In the genomic region with DNA sequence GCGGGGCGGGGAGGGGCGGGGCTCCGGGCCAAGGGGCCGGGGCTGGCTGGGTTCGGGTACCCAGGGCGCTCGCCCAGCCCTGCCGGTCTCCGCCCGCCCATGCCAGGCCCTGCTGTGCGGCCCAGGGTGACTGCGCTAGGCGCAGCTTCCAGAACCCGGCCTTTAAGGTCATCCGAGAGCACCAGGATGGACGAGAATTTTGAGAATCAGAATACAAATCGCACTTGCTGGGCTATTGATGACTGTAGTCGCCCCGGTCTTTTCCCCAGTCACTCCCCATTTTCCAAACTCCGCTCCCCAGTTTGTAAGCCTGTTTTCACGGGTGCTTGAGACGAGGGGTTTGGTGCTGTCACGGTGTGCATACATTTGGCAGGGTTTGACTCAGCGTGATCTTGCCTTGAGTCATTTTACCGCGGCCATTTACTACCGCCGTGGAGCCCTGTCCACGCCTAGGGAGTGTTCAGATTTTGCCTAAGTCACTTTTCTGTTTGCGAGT, we compare ENCODE assay signal across 9 mouse cellular contexts. TPM values are rescaled to one million over a fixed set of nuclear protein-coding genes. Genes with fewer than 3 reads are reported as not detected.
A peak's percentile ranks its signal among the peaks of the same experiment; 100 is the strongest.
DNase-seq lines count a peak whose midpoint lies in the region; ATAC-seq and TF ChIP-seq lines count a peak whose summit lies in the region.
"Had no signal": no experiment of that assay in that cellular context is flagged by ENCODE, and none has a peak within 500 bp of the region (broad histone marks: within the 10 kb centered on the region; RNA-seq: fewer than 3 reads in every experiment).

No protein-coding gene starts in this region.

- H3K27me3 ChIP-seq in neural tube, embryonic 11.5 days (ENCODE audit: control insufficient read depth, insufficient read depth, low read length) = no peaks in the 10 kb centered on the region
- no peaks in the 10 kb centered on the region for H3K27me3 ChIP-seq in forebrain, embryonic 13.5 days
- no peaks in the 10 kb centered on the region for H3K27me3 ChIP-seq in liver, embryonic 12.5 days (replicated peaks)
- H3K27me3 ChIP-seq in stomach, postnatal 0 days (ENCODE audit: control insufficient read depth, insufficient read depth, low read length) = no peaks in the 10 kb centered on the region

- H3K27ac ChIP-seq in neural tube, embryonic 11.5 days (ENCODE audit: low read depth, low read length) = peak overlapping the region; percentile 83
- peak overlapping the region; percentile 59; the same call in 1 of the 2 replicates for H3K27ac ChIP-seq in forebrain, embryonic 13.5 days
- peak overlapping the region; percentile 82 for H3K27ac ChIP-seq in liver, embryonic 12.5 days
- peak overlapping the region; percentile 93 for H3K27ac ChIP-seq in stomach, postnatal 0 days (replicated peaks)

- no peak for TF ChIP-seq EP300 in stomach, postnatal 0 days (optimal IDR thresholded peaks at IDR 0.05)

- WGBS in neural tube, embryonic 11.5 days = under 1% methylated on average over 27 of the region's 31 CpGs
- WGBS in forebrain, embryonic 13.5 days = under 1% methylated on average over 27 of the region's 31 CpGs
- under 1% methylated on average over 31 of the region's 31 CpGs for WGBS in liver, embryonic 12.5 days (ENCODE audit: insufficient replicate concordance)
- under 1% methylated on average over 28 of the region's 31 CpGs for WGBS in stomach, postnatal 0 days

- no peaks in the 10 kb centered on the region for H3K9me3 ChIP-seq in neural tube, embryonic 11.5 days (ENCODE audit: control insufficient read depth, low read length)
- no peaks in the 10 kb centered on the region for H3K9me3 ChIP-seq in forebrain, embryonic 13.5 days (replicated peaks)
- no peaks in the 10 kb centered on the region for H3K9me3 ChIP-seq in liver, embryonic 12.5 days (replicated peaks)
- H3K9me3 ChIP-seq in stomach, postnatal 0 days (ENCODE audit: control insufficient read depth, low read length) = no peaks in the 10 kb centered on the region

- ATAC-seq in neural tube, embryonic 11.5 days (ENCODE audit: insufficient read depth, low FRiP score, low TSS enrichment) = peak; percentile 92
- peak; percentile 92 for ATAC-seq in forebrain, embryonic 13.5 days
- ATAC-seq in liver, embryonic 12.5 days = peak; percentile 92
- ATAC-seq in stomach, postnatal 0 days (ENCODE audit: low FRiP score, low TSS enrichment) = peak; percentile 81

- no peak for TF ChIP-seq CTCF in stomach, postnatal 0 days (IDR thresholded peaks at IDR 0.05; ENCODE audit: low read depth)

- peak overlapping the region; percentile 54 for H3K4me2 ChIP-seq in neural tube, embryonic 11.5 days (ENCODE audit: low read depth)
- peak overlapping the region; percentile 74 for H3K4me2 ChIP-seq in forebrain, embryonic 13.5 days
- H3K4me2 ChIP-seq in liver, embryonic 12.5 days = peak overlapping the region; percentile 88
- peak overlapping the region; percentile 66 for H3K4me2 ChIP-seq in stomach, postnatal 0 days (replicated peaks; ENCODE audit: low read depth)

- H3K4me3 ChIP-seq in neural tube, embryonic 11.5 days (ENCODE audit: low read depth, low read length) = peak overlapping the region; percentile 74
- peak overlapping the region; percentile 80 for H3K4me3 ChIP-seq in forebrain, embryonic 13.5 days
- H3K4me3 ChIP-seq in liver, embryonic 12.5 days = peak overlapping the region; percentile 84
- peak overlapping the region; percentile 84 for H3K4me3 ChIP-seq in stomach, postnatal 0 days (ENCODE audit: low read depth, low read length)

- peak overlapping the region; percentile 78 for H3K9ac ChIP-seq in neural tube, embryonic 11.5 days (ENCODE audit: low read length)
- H3K9ac ChIP-seq in forebrain, embryonic 13.5 days = peak overlapping the region; percentile 78
- H3K9ac ChIP-seq in liver, embryonic 12.5 days = peak overlapping the region; percentile 82
- peak overlapping the region; percentile 83 for H3K9ac ChIP-seq in stomach, postnatal 0 days (ENCODE audit: low read length)

- peaks cover 6% of the 10 kb centered on the region; the same call in 1 of the 2 replicates for H3K36me3 ChIP-seq in neural tube, embryonic 11.5 days (ENCODE audit: control insufficient read depth, insufficient read depth, low read length)
- peaks cover 35% of the 10 kb centered on the region for H3K36me3 ChIP-seq in forebrain, embryonic 13.5 days (ENCODE audit: poor library complexity, severe bottlenecking)
- H3K36me3 ChIP-seq in liver, embryonic 12.5 days = peaks cover 36% of the 10 kb centered on the region
- H3K36me3 ChIP-seq in stomach, postnatal 0 days (ENCODE audit: control insufficient read depth, insufficient read depth, low read length) = peaks cover 16% of the 10 kb centered on the region

- peaks cover 4% of the 10 kb centered on the region for H3K4me1 ChIP-seq in neural tube, embryonic 11.5 days (ENCODE audit: control insufficient read depth, insufficient read depth, low read length)
- H3K4me1 ChIP-seq in forebrain, embryonic 13.5 days = peaks cover 9% of the 10 kb centered on the region
- H3K4me1 ChIP-seq in liver, embryonic 12.5 days = peaks cover 7% of the 10 kb centered on the region
- no peaks in the 10 kb centered on the region for H3K4me1 ChIP-seq in stomach, postnatal 0 days (replicated peaks; ENCODE audit: control insufficient read depth, insufficient read depth)

- peak; percentile 52 to 56 for DNase-seq in adrenal gland, postnatal 36 days
- DNase-seq in adrenal gland, postnatal 10 days = no peak
- no peak for DNase-seq in neural tube, embryonic 11.5 days (ENCODE audit: low spot score)
- no peak for DNase-seq in neural tube, embryonic 10.5 days (ENCODE audit: extremely low spot score, low spot score)
- DNase-seq in stomach, postnatal 0 days (ENCODE audit: low spot score) = no peak
- no peak for DNase-seq in spleen, postnatal 36 days (ENCODE audit: low spot score in 2 of 2)

RNA-seq across cellular contexts. Expression of a gene that starts 0.5 kb away (rescaled TPM):
- total RNA-seq in adrenal gland, postnatal 36 days (2021) = 10 to 100 TPM; 67.0 to 92.3 TPM
- 10 to 100 TPM; 65.5 to 80.0 TPM for total RNA-seq in adrenal gland, postnatal 10 days (2021)
- 132 and 136 TPM in 2 replicates for polyA plus RNA-seq in neural tube, embryonic 11.5 days (2014; fragmentation: Nextera tagmentation; extraction: Ambion mirVana)
- 108 and 110 TPM in 2 replicates for polyA plus RNA-seq in forebrain, embryonic 13.5 days (2015; fragmentation: Nextera tagmentation; extraction: Ambion mirVana)
- 41.3 and 41.8 TPM in 2 replicates for polyA plus RNA-seq in liver, embryonic 12.5 days (2016; fragmentation: Nextera tagmentation; extraction: Ambion mirVana)
- 91.1 and 92.7 TPM in 2 replicates for polyA plus RNA-seq in stomach, postnatal 0 days (2015; fragmentation: Nextera tagmentation; extraction: Ambion mirVana)

RNA-seq across cellular contexts. Expression of a gene that starts 9.4 kb away (rescaled TPM):
- total RNA-seq in adrenal gland, postnatal 36 days (2021) = not detected
- not detected for total RNA-seq in adrenal gland, postnatal 10 days (2021)
- not detected in 2 replicates for polyA plus RNA-seq in neural tube, embryonic 11.5 days (2014; fragmentation: Nextera tagmentation; extraction: Ambion mirVana)
- polyA plus RNA-seq in forebrain, embryonic 13.5 days (2015; fragmentation: Nextera tagmentation; extraction: Ambion mirVana) = not detected in 2 replicates
- not detected in 2 replicates for polyA plus RNA-seq in liver, embryonic 12.5 days (2016; fragmentation: Nextera tagmentation; extraction: Ambion mirVana)
- polyA plus RNA-seq in stomach, postnatal 0 days (2015; fragmentation: Nextera tagmentation; extraction: Ambion mirVana) = not detected in 2 replicates

RNA-seq across cellular contexts. Expression of a gene that starts 34.8 kb away (rescaled TPM):
- not detected for total RNA-seq in adrenal gland, postnatal 36 days (2021)
- total RNA-seq in adrenal gland, postnatal 10 days (2021) = not detected
- not detected in 2 replicates for polyA plus RNA-seq in neural tube, embryonic 11.5 days (2014; fragmentation: Nextera tagmentation; extraction: Ambion mirVana)
- not detected in 2 replicates for polyA plus RNA-seq in forebrain, embryonic 13.5 days (2015; fragmentation: Nextera tagmentation; extraction: Ambion mirVana)
- not detected in 2 replicates for polyA plus RNA-seq in liver, embryonic 12.5 days (2016; fragmentation: Nextera tagmentation; extraction: Ambion mirVana)
- polyA plus RNA-seq in stomach, postnatal 0 days (2015; fragmentation: Nextera tagmentation; extraction: Ambion mirVana) = not detected in 2 replicates
- total RNA-seq: neutrophil, adult 5-6 weeks had no signal

RNA-seq across cellular contexts. Expression of a gene that starts 58.1 kb away (rescaled TPM):
- total RNA-seq in adrenal gland, postnatal 36 days (2021) = 10 to 100 TPM; 17.0 to 18.9 TPM
- total RNA-seq in adrenal gland, postnatal 10 days (2021) = 10 to 100 TPM; 33.6 to 36.4 TPM
- polyA plus RNA-seq in neural tube, embryonic 11.5 days (2014; fragmentation: Nextera tagmentation; extraction: Ambion mirVana) = 22.3 and 23.1 TPM in 2 replicates
- polyA plus RNA-seq in forebrain, embryonic 13.5 days (2015; fragmentation: Nextera tagmentation; extraction: Ambion mirVana) = 8.4 and 10.3 TPM in 2 replicates
- 692 and 703 TPM in 2 replicates for polyA plus RNA-seq in liver, embryonic 12.5 days (2016; fragmentation: Nextera tagmentation; extraction: Ambion mirVana)
- polyA plus RNA-seq in stomach, postnatal 0 days (2015; fragmentation: Nextera tagmentation; extraction: Ambion mirVana) = 42.3 and 44.9 TPM in 2 replicates

Comparison
In these comparisons a context has a peak if more than half of its experiments do, and no peak if none do; other contexts are left out.
1. DNase-seq: peak in adrenal gland, postnatal 36 days (2 of 2); none in adrenal gland, postnatal 10 days (single experiment), neural tube, embryonic 11.5 days (single experiment), neural tube, embryonic 10.5 days (single experiment), stomach, postnatal 0 days (single experiment) and spleen, postnatal 36 days (0 of 2).
2. Peak in every context shown above with its lines, with median percentiles within 50 percentile points of each other: ATAC-seq, H3K27ac ChIP-seq, H3K4me2 ChIP-seq, H3K4me3 ChIP-seq and H3K9ac ChIP-seq.